ENCODE assay signal across 8 mouse cellular contexts in genomic region chr8:83782832-83783558, GRCm38 (mm10). TPM values are rescaled to one million over a fixed set of nuclear protein-coding genes. Genes with fewer than 3 reads are reported as not detected.
A peak's percentile ranks its signal among the peaks of the same experiment; 100 is the strongest.
DNase-seq lines count a peak whose midpoint lies in the region; ATAC-seq lines count a peak whose summit lies in the region.

No protein-coding gene starts in this region.

- 16% methylated on average over 28 of the region's 28 CpGs for WGBS in intestine, embryonic 14.5 days

- no peak overlapping the region for H3K27ac ChIP-seq in intestine, embryonic 14.5 days (ENCODE audit: low read depth)

- no peak overlapping the region for H3K4me3 ChIP-seq in intestine, embryonic 14.5 days (ENCODE audit: low read depth, low read length)

- peak overlapping the region; percentile 30 for H3K4me2 ChIP-seq in intestine, embryonic 14.5 days (ENCODE audit: low read length)

- DNase-seq in adrenal gland, adult (ENCODE audit: inconsistent age in 2 of 2, low spot score in 1 of 2), result peak; percentile 85 to 94
- DNase-seq in embryo, embryonic 11 days, result peak; percentile 80
- peak; percentile 74 for DNase-seq in gastrocnemius, postnatal 25 days
- peak; percentile 87 for DNase-seq in intestine, embryonic 14.5 days (ENCODE audit: low spot score)
- DNase-seq in left cerebral cortex, postnatal 10 days (ENCODE audit: extremely low spot score in 1 of 2, low spot score in 2 of 2), result peak; percentile 86 to 91
- peak; percentile 93 for DNase-seq in right cerebral cortex, postnatal 10 days (ENCODE audit: low spot score in 2 of 2)
- peak; percentile 48 for DNase-seq in urinary bladder, postnatal 10 days (ENCODE audit: low spot score)

- no peaks in the 10 kb centered on the region for H3K27me3 ChIP-seq in intestine, embryonic 14.5 days (replicated peaks; ENCODE audit: control insufficient read depth, insufficient read depth, low read length)

- intact Hi-C loops in left cerebral cortex, postnatal 10 days (cut with DNase I), result loop anchor here (1.0 kb wide), 1 partner anchor 112 kb away; no protein-coding TSS in a partner anchor

- no peaks in the 10 kb centered on the region for H3K36me3 ChIP-seq in intestine, embryonic 14.5 days (ENCODE audit: control insufficient read depth, insufficient read depth, low read length)

- no peaks in the 10 kb centered on the region for H3K9me3 ChIP-seq in intestine, embryonic 14.5 days (ENCODE audit: control insufficient read depth, low read length)

- peaks cover 17% of the 10 kb centered on the region for H3K4me1 ChIP-seq in intestine, embryonic 14.5 days (replicated peaks; ENCODE audit: control insufficient read depth, insufficient read depth, low read length)

- H3K9ac ChIP-seq in intestine, embryonic 14.5 days (ENCODE audit: low read length), result no peak overlapping the region

- ATAC-seq in intestine, embryonic 14.5 days (replicated peaks; ENCODE audit: low FRiP score, low TSS enrichment, low read depth), result peak; percentile 58; the same call in 1 of the 2 replicates
- ATAC-seq in megakaryocyte-erythroid progenitor cell, adult 5-6 weeks (replicated peaks; ENCODE audit: low FRiP score, low TSS enrichment, poor library complexity, severe bottlenecking), result peak; percentile 85

RNA-seq across cellular contexts. Expression of gene Adgre5, which starts 41.9 kb away (rescaled TPM):
- total RNA-seq in gastrocnemius, postnatal 25 days (2021), result 10 to 100 TPM; 21.7 to 26.2 TPM
- polyA plus RNA-seq in intestine, embryonic 14.5 days (2014; fragmentation: Nextera tagmentation; extraction: Ambion mirVana), result 40.2 and 41.4 TPM in 2 replicates
- total RNA-seq in left cerebral cortex, postnatal 10 days (2021), result 10 to 100 TPM; 11.4 to 11.7 TPM
- 44.3 and 63.7 TPM in 2 replicates for total RNA-seq in megakaryocyte-erythroid progenitor cell, adult 5-6 weeks (2014; fragmentation: Nextera tagmentation)
- total RNA-seq in megakaryocyte-erythroid progenitor cell, adult 5-6 weeks (2017), result 46.9 and 64.8 TPM in 2 replicates
